Mouse (Mus musculus) NIH3T3 (cell line): Measurements from ENCODE around the gene Cd300e.
A peak's percentile ranks its signal among the peaks of the same experiment; 100 is the strongest.
"Not testable (repeated sequence)": the region's sequence is repeated elsewhere in the genome, so short reads cannot be mapped to it uniquely, and the experiment has no call there.

Source experiments
- DNase-seq: peaks from one replicate; pipeline ENCODE4 v3.0.0-alpha.2; 2012; ENCODE audit warnings: low read depth

Gene Cd300e

DNA sequence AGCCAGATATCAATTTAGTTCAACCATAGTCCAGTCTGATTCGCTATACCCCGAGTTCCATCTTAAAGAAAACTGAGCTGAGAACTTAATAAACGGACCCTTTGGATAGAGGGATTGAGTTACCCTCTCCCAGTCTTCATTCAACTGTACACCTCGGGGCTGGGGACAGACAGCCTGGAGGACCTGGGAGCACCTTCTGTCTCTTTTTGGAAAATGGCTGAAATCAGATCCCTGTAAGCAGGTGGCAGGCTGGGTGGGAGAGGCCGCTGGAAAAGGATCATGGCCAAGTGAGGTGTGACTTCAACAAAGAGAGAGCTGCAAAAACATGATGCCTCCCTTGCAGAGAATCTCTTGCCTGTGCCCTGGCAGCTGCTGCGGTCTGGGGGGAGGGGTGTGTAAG, 20.2 kb upstream of the Cd300e start:
- no peak for DNase-seq

DNA sequence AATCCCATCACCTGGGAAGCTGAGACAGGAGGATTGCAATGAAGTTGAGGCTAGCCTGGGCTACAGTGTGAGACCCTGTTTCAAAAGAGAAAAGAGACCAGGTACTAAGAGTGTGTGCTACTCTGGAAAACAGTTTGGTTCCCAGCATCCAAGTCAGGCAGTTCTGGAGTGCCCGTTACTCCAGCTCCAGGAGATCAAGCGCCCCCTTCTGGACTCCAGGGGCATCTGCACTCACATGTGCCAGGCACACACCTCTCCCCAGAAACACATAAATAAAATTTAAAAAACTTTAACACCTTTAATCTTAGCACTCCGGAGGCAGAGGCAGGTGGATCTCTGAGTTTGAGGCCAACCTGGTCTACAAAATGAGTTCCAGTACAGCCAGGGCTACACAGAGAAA, 19.4 kb upstream of the Cd300e start:
- DNase-seq, result no peak

DNA sequence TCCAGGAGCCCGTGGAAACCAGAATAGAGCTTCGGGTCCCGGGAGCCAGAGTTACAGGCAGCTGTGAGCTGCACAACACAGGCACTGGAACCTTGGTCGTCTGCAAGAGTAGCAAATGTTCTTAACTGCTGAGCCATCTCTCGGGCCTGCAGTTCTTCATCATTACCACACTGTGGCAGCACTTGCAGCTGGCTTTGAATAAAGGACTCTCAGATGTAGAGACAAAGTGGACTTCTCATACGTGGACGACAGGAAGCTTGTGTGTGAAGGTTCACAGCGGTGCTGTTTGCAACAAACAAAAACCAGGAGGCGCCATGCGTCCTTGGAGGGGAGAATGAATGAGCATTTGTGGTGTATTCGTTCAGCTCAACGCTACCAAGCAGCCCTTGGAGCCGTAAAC, 18.9 kb upstream of the Cd300e start:
- peak; percentile 79 for DNase-seq

DNA sequence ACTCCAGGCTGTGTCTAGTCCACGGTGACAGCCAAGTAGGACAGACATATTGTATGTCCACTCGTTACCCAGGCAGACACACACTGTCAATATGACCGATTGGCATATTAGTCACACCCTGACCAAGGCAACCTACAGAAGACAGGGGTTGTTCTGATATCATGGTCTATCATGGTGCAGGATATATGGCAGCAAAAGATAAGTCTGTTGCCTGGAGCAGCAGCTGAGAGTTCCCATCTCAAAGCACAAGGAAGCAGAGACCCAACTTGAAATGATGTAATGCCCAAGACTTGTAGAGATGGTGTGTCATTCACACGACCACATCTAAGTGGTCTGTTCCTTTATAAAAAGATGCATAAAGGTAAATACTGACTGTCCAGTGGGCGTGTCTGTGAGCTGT, 16.7 kb upstream of the Cd300e start:
- no peak for DNase-seq

DNA sequence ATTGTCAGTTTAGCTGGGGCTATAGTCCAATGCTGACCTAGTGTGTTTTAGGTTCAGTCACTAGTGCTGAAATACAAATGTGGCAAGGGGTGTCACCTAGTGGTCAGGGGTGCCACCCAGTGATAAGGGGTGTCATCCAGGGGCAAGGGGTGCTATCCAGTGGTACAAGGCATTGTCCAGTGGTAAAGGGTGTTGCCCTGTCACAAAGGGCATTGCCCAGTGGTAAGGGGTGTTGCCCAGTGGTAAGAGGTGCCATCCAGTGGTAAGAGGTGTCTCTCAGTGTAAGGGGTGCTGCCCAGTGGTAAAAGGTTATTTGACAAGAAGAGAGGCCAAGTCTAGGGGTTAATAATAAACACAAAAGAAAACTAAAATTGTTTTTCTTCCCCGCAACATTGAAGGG, 15.5 kb upstream of the Cd300e start:
- no peak for DNase-seq

DNA sequence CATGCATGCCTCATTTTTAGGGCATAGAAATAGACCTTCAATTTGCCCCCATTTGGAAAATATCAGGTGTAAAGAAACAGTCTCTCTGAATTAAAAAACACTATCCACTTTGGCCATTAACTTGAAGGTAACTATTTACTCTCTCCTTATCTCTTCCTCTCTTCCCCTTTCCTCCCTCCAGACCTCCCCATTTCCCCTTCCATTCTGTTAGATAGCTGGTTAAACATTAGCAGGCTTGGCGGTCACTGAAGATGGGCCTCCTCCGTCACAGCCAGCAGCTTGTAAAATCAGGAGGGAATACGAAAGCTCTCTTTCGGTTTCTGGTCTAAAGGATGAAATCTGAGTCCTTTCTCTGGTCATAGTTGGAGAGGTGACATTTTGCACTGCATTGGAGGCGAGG, 13.9 kb upstream of the Cd300e start:
- no peak for DNase-seq

DNA sequence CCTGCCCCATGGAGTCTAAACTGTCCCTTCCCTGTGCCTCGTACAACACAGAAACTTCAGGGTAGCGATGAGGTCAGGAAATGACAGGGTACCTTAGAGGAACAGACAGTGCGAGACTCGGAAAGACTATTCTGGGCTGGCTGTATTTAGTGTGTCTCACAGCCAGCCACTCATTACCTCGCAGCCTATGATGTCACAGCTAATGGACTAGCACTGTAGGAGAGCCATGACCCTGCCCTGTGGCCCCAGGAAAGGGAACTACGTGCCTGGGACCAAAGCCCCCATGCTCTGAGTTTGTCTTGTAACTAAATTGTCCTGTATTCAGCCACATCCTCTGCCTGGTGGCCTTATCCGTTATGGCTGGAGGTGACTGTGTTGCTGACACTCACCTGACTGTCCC, 13.4 kb upstream of the Cd300e start:
- no peak for DNase-seq

DNA sequence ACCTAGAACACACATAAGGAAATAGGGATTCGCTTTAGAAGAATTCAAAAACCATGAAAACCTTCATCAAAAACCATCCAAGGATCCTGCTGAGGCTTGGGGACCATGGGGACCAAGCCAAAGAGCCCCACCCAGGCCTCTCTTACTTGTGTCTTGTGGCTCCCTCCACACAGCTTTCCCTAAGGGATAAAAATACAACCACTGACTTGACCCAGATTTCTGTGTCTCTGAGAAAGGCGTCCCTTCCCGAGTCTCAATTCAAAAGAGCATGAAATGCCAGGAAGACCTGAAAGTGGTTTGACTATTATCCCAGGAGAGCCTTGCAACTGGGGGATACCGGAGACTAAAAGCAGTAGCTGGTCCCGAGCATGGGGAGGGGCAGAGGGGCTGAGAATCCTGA, 11.0 kb upstream of the Cd300e start:
- no peak for DNase-seq

DNA sequence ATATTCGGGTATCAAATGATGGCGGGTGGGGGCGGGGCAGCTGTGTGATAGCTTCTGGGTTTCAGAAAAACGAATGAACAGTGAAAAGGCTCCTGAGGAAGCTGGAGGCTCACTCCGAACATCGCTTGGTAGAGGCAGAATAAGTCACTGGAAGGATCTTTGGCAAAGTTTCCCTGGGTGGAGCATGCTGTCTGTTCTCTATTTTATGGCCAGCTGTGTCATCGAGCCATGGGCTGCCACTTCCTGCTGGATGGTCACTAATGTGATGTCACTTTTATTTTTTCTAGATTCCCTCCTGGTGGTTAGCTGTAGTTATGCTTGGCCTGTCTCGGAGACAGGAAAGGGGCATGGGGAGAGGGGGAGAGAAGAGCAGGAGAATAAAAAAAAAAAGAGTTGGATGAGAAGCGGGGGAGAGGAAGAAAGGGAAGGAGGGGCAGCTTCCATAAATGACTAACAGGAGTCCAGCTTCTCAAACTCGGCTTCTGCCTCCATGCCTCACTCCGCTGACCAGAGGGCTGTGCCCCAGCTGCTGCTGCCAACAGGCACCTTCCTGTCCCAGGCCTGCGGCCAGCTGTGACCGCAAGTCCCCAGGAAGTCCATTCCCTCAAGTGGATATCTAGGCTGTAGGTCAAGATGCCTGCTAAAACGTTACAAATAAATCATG, 9.8 kb upstream of the Cd300e start:
- peak; percentile 73 for DNase-seq

DNA sequence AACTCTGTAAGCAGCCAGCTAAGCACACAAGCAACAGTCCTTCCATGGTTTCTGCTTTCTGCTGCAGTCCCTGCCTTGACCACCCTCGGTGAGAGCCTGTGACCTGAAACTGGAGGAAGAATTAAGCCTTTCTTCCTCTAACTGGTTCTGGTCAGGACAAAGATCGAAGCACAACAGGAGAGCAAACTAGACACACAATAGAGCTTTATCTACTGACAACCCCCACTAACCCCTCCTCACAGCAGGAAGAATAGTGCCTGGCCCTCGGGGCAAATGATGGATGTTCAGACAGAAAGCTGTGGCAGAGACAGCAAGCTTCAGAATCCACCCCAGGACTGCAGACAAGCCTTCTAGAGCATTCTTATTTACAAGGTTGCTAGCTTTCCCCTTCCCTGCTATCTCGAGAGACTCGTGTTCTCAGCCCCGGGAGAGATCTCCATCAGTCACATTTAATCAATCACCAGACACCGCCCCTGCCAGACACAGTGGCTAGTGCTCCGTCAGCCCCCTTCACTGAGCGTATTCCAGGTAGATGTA, 9.1 kb upstream of the Cd300e start:
- DNase-seq, result no peak

DNA sequence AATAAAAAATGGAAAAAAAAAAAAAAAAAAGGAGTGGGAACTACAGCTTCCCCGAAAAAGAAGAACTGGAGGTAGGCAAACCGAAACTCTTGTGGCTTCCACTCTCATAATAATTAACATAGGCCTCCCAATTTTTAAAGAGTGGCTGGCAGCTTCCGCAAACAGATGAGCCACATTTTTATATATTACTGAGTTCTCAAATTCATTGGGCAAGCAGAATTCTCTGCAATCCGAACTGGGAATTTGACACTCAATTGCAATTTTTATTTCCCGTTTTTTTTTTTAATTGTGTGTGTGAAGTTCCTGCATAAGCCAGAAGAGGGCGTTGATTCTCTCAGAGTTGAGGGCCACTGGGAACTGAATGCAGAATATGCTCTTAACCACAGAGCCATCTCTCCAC, 4.8 kb upstream of the Cd300e start:
- DNase-seq, result no peak

DNA sequence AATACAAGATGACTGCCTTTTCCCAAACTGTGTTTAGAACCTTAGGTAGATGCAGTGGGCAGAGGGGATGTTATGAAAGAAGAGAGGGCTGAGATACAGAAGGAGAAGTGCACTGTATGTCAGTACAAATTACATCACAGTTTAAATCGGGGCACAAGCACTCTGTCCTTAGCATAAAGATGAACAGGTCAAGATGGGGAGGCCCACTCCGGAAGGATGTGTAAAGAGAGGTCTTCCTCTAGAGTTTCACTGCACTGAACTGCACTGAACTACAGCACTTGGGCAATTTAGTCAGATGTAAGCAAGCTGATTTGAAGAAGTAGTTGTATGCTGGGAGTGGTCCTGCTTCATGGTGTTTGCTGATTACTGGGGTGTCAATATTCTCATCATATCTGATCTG, 2.2 kb downstream of the Cd300e start:
- no peak for DNase-seq

DNA sequence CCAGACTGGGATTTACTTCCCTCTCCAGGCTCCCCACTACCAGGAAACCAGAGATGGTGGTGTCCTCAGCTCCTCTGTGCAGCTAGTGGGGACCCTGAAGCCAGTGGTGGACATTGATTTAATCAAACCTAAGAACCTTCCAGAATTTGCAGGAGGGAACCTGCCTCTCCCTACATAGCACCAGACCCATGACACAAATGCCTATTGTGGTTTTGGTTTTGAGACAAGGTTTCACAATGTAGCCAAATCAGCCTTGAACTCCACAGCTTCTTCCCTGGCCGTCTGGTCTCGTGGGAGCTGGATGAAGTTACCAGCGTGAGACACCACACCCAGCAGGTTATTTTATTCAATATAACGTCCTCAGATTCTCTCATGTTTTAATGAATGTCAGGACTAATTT, 3.3 kb downstream of the Cd300e start:
- no peak for DNase-seq

DNA sequence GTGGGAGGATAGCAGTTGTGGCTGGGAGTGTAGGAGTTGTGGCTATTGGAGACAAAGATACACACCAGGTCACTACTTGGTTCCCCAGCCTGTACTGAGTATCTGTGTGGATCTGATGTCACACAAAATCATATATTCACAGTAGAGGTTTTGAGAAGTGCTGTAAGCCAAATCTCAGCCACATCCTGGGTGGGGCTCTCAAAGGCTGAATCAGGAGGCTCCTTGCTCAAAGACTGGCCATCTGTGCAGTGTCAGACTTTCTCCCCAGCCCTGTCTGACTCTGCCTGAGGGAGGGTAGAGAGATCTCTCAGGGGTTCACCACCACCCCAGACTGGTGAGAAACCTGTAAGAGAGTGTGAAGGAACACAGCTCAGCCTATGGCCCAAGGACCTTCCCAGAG, 7.4 kb downstream of the Cd300e start:
- DNase-seq, result no peak

DNA sequence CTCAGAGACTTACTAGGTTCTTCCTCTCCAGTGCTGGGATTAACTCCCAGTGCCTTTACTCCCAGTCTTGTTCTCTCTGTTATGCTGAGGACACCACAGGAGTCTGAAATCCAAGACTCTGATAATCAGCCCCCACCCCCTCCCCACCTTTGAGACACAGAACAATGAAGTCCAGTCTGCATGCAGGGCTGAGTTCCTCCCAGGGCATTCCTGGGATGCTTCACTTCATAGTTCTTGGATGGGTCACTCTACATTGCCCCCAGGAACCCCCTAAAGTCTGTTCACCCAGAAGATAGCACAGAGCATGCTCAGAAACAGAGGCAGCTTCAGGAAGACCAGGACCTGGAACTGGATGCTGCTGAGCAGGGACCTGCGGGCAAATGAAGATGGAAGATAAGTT, 9.0 kb downstream of the Cd300e start:
- no peak for DNase-seq

DNA sequence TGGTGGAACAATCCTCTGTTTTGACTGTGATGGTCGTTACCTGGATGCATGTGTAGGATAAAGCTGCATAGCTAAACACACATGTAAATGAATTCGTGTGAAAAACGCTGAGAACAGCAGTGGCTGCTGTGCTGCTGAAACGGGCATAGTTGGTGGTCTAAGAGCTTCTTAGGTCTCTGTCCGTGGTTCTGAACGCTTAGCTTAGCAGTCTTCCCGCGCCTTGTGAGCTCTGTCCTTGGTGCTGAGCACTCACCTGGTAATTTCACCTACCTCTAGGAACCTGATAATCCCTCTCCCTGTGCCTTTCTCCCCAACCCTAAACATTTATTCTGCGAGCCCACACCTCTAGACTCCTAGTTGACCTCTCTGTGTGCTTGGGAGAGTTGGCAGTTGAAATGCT, 9.8 kb downstream of the Cd300e start:
- DNase-seq, result peak; percentile 84

DNA sequence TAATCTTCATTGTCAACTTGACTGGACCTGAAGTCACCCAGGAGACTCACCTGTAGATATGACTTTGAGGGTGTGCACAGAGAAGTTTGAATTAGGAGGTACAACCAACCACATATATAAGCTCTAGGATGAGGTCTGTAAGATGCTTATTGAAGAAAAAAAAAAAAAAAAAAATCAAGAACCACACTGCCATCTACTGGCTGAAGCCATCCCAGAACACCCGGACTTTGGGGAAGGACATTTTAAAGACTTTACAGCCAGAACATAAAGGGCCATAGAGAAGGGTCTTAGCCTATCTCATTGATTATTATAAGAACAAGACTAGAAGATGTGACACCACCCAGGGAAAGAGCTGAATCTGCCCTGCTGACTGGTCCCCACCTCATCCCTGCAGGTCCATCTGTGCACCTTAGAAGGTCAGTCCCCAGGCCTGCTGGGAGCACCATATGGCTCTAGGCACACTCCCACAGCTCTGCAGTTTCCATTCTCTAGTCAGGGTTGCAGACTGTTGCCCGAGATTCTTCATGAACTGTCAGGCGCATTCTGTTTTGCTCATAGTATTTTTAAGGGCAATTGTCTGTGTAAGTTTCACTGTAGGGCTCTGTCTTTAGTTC, 12.6 kb downstream of the Cd300e start:
- DNase-seq, result peak; percentile 73

DNA sequence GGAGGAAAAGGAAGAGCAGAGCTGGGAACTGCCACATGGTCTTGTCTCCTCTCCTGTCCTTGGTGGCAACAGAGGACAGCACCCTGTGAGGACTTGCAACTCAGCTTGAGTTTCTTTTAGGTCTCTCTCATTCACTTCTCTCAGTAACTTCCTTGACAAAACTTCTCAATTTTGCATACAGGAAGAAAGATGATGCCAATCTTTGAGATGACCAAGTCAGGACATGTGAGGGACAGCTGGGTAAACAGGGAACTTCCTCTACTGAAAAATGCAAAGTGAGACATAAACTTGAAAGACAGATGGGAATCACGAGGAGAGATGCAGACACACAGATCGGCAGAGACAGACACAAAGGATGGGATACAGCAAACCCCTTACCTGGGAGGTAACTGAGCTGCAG, 13.7 kb downstream of the Cd300e start, which contains the start of gene Cd300ld3:
Gene Cd300ld3, minus strand, starts transcription at position 151 of the 400 bp plus-strand sequence.
- DNase-seq, result no peak

DNA sequence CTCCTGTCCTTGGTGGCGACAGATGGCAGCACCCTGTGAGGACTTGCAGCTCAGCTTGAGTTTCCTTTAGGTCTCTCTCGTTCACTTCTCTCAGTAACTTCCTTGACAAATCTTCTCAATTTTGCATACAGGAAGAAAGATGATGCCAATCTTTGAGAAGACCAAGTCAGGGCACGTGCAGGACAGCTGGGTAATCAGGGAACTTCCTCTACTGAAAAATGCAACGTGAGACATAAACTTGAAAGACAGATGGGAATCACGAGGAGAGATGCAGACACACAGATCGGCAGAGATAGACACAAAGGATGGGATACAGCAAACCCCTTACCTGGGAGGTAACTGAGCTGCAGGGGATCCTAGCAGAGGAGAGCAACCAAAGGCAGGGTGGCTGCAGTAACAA, 24.3 kb downstream of the Cd300e start, which contains the start of gene Cd300ld5:
Gene Cd300ld5, minus strand, starts transcription at position 101 of the 400 bp plus-strand sequence.
- DNase-seq, result not testable (repeated sequence)

DNA sequence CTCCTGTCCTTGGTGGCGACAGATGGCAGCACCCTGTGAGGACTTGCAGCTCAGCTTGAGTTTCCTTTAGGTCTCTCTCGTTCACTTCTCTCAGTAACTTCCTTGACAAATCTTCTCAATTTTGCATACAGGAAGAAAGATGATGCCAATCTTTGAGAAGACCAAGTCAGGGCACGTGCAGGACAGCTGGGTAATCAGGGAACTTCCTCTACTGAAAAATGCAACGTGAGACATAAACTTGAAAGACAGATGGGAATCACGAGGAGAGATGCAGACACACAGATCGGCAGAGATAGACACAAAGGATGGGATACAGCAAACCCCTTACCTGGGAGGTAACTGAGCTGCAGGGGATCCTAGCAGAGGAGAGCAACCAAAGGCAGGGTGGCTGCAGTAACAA, 35.1 kb downstream of the Cd300e start, which contains the start of gene Cd300ld4:
Gene Cd300ld4, minus strand, starts transcription at position 101 of the 400 bp plus-strand sequence.
- not testable (repeated sequence) for DNase-seq

DNA sequence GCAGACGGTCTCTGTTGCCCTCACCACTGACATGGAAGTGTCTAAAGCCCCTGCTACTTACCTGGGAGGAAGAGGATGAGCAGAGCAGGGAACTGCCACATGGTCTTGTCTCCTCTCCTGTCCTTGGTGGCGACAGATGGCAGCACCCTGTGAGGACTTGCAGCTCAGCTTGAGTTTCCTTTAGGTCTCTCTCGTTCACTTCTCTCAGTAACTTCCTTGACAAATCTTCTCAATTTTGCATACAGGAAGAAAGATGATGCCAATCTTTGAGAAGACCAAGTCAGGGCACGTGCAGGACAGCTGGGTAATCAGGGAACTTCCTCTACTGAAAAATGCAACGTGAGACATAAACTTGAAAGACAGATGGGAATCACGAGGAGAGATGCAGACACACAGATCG, 45.9 kb downstream of the Cd300e start, which contains the start of gene Cd300ld2:
Gene Cd300ld2, minus strand, starts transcription at position 101 of the 400 bp plus-strand sequence.
- not testable (repeated sequence) for DNase-seq

DNA sequence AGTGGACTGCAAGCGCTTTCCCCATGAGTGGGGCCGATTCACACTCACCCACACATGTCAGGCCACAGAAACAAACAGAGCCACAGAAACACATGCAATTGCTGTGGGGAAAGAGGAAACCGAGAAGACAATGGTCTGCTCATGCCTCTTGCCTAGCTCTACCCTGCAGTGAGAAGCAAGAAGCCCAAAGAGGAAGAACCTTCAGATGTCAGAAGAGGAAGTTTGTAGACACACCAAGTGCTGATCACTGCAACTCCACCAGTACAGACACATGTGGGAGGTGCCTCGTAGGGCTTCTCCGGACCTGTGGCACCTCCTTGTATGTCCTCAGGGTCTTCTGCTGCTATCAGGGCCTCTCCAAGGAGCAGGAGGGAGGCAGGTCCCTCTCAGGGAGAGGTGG, 57.9 kb downstream of the Cd300e start:
- DNase-seq, result no peak
